Mouse (Mus musculus): Measurements from ENCODE around the gene Ctla4.

The Ctla4 gene

GRCm38 (mm10) chr1:60866043-60866442, 20.8 kb upstream of the Ctla4 start:
- DNase-seq, result no peak

DNA sequence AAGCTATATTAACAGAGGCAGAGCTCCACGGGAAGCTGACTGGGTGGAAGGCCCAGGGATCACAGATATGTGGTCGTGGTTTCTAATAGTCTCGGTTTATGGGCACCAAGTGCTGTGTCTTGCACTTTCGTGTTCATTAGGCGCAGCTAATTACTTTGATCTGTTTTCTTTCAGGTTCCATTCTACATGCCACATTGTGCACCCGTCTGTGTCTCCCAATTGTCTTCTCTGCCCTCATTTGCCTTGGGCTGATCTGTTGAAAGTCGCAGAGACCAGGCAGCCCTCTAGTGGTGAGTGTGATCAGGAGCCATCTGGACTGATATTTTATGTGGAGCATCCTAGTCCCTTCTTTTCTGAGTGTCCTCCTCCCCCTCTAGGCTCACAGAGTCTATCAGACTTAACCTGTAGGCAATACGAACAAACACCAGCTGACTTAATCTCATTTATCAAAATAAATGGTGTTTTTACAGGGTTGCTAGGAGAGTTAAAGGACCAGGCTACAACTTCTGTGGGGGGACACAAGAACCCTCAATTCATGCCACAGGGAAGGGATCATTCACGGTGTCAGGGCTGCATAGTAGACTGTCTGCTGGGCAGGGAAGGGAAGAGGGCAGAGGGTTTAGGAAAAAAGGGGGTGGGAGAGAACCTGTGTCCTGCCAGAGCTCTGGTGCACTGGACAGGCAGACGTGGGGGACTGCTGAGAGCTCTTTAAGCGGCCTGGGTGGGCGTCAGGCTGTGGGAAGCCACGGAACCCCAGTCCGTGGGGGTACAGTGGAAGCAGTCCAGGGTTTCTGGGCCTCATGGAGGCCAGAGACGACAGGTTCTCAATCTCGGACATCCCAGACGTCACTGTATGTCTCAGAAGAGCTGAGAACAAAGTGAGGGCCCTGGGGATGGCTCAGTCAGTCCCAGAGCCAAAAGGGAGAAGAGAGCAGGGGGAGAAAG, 18.2 kb upstream of the Ctla4 start:
- peak; percentile 62 to 64 for DNase-seq

DNA sequence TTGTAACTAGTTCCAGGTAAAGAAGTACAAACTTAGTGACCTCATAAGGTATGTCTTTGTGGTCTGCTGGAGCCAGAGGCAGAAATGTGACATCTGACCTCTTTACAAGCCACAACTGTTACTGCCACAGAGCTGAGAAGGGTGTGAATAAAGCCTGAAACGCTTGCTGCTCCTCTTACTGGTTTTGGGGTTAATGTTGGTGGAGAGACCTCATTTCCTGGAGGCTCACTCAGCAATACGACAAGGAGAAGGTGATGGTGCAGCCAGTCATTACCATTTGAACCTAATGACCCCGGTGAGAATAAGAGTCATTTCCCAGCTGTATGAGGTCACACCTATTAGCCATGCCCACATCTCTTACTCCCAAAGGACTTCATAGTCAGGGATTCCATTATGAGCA, 11.5 kb upstream of the Ctla4 start:
- no peak for DNase-seq

DNA sequence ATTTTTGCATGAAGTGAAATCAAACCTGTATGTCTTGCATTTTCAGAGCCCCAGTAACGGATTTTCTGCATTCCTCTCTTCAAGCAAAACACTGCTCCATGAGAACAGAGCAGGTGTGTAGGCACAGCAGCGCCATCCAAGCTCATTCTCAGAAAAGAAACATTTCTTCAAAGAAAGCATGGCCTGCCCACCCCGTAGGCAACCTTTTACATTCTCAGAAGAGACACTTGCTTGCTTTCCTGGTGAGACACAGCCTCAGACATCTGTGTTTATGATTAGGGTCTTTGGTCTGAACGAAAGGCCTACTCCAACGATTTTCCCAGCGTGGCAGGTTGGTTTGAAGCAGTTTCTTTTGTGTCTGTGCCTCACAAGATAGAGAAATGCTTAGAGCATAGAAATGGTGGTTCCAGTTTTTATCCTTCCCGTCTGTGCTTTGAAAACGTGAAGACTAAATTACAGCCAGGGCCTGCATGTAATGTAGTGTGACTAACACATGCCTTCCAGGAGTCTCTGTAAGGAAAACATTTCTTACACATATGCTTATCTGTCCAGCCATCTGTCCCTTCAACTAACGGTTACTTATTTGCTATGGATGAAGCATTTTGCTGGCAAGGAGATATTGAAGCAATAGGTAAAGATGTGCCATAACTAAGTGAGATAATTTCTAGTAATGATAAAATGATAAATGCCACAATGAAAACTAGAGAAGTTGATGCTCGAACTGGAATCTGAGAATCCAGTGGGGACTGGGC, 6.5 kb upstream of the Ctla4 start:
- DNase-seq, result no peak

DNA sequence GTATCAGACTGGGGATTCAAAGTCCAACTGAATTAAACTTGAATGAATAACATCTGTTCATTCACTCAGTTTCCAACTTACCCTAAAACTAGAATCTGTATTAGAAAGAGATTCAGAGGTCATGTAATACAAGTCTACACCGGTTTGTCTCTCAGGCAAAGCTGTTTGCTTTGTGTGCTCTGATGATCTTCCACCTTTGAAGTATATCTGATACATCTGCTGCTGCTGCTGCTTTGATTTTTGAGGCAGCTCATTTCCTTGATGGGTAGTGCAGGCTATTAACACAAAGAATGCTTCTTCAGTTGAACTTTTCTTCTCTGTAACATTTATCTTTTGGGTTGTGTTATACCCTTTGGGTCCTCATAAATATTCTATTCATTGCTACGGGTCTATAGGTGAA, 4.0 kb upstream of the Ctla4 start:
- DNase-seq, result no peak

- DNase-seq, result no peak
Measured at GRCm38 (mm10) chr1:60883279-60883678, 3.5 kb upstream of the Ctla4 start.

DNA sequence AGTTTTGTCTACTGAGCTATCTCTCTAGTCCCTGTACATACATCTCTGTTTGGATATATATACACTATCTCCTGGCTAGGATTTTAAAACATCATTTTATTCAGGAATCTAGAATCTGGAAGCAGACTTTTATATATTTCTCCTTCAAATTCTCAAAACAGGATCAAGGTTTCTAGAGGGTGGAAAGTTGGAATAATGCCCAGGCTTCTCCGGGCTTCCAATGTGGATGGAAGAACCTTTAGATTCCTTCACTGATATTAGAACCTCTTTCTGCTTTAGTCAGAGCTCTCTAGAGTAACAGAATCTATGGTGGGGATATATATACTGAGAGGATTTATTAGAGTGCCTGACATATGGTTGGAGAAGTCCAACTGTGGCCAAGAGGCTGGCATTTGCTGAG, 2.2 kb upstream of the Ctla4 start:
- DNase-seq, result no peak

- no peak for DNase-seq
Measured at GRCm38 (mm10) chr1:60898127-60898932, 11.5 kb downstream of the Ctla4 start.

- DNase-seq, result no peak
Measured at GRCm38 (mm10) chr1:60898933-60899210, 12.1 kb downstream of the Ctla4 start.

- no peak for DNase-seq
Measured at GRCm38 (mm10) chr1:60899244-60899643, 12.4 kb downstream of the Ctla4 start.

DNA sequence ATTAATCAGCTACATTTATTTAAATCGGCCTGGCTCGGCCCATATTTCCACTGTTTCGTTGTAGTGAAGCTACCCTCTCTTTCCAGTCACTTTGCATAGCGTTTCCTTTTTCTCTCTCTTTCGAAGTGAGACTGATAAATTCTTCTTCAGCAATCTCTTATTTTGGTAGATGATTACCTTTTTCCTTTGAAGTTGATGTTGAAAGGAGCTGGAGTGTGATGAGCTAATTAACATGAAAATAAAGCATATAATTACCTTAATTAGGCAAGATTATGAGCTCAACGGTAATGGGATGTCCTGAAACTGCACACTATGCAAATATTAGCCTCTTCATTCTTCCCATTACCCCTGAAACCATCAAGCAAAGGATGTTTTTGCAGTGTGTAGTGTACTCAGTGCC, 15.7 kb downstream of the Ctla4 start:
- no peak for DNase-seq

DNA sequence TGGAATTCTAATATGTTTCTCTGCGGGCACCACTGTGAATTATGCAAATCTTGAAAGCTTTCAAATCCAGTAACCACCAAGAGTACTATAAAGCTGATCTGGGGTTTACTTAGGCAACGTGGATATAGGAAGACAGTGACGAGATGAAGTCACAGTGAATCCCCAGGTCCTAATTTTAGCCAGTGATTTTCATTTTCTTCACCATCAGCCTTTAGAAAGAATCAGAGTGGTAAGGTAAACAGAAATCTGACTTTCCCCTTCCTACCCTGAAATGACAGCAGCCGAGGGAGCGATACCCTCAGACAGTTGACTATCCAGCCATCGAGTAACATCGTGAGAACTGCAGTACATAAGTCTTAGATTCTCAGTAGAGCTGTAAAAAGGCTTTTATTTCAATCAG, 16.3 kb downstream of the Ctla4 start:
- no peak for DNase-seq

DNA sequence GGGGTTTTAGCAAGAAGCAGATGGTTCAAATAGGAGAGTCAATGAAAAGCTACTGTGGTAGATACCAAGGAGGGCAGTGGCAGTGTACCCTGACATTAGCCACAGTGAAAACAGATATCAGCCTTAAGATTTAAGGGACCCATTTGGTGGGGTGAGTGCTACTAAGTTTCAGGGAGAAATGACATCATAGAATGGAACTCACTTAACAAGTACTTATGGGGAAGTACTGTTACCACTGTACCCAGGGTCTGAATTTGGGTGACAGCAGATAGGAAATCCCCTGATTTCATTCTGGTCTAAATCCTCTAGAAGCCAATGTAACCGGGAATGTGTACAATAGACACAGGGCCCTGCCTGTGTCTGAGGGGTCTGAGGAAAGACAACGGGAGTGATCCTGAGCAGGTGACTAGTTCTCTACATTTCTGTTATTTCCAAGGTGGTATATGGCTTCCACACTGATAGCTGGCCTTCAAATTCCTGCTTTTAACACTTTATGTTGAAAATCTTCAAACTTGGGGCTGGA, 17.7 kb downstream of the Ctla4 start:
- no peak for DNase-seq

DNA sequence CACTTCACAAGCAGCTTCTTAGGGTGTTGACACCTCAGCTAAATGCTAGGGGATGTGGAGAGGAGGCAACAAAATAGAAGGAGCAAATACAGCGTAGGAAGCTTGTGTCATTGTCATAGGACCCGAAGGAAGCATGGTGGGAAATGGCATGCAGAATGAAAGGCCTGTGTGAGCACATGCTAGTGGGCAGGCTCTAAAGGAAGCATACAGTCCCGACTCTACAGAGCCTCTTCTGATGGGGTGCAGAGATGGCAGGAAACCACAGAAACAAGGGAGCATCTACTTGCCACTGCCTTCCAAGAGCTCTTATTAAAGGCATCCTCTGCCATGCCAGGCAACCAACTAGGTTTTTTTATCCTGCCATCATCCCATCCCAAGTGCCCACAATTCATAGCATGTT, 20.7 kb downstream of the Ctla4 start:
- no peak for DNase-seq

- no peak for DNase-seq
Measured at GRCm38 (mm10) chr1:60908751-60909161, 22.0 kb downstream of the Ctla4 start.

DNA sequence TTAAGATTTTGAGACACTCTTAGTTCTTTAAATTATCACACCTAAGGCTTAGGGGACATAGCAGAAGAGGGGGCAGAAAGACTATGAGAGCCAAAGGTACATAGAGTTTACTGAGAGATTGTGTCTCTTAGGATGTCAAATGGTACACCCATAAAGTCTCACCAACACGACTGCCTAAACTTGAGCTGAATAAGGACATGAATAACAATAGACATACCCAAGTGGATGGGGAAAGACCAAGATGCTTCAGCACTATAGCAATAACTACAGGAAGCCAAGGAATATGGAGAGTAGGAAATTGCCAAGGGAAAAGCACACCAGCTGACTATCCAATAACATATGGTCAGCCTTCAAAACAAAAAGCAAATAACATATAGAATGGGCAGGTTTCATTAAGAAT, 22.9 kb downstream of the Ctla4 start:
- no peak for DNase-seq

- DNase-seq, result no peak
Measured at GRCm38 (mm10) chr1:60910796-60911195, 24.0 kb downstream of the Ctla4 start.

GRCm38 (mm10) chr1:60911631-60912030, 24.8 kb downstream of the Ctla4 start:
- no peak for DNase-seq

GRCm38 (mm10) chr1:60913305-60913704, 26.5 kb downstream of the Ctla4 start:
- no peak for DNase-seq

GRCm38 (mm10) chr1:60916281-60916781, 29.5 kb downstream of the Ctla4 start:
- DNase-seq, result peak; percentile 62 to 68

DNA sequence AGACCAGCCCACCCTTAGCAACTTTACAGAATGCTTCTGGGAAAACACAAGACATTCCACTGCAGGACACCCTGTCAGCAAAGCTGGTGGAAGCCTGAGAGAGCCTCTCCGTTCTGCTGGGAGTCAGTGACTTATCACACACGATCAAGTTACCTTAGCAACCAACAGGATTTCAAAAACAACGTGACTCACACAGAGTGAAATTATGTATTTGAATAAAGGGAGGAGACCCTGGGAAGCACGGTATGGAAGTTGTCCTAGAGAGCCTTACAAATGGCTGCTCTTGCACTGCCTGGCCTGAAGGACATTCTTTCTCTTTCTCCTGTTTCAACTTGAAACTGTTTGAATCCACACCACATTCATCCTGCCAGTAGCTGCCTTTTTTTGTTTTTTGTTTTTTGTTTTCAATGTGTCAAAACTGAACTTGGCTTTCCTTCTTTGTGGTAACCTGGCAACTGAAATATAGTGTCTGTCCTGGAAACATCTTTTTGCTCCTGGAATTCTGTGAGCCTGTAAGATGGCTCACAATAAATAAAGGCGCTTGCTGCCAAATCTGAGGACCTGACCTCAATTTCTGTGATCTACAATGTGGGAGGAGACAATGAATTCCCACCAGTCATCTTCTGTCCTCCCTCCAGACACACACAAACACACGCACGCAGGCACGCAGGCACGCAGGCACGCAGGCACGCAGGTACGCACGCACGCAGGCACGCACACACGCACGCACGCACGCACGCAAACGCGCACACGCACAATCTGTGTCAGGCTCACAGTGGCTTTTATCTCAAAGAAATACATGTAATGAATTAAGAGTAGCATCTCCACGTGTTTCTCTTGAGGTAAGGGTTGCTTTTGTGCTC, 33.9 kb downstream of the Ctla4 start:
- no peak for DNase-seq

DNA sequence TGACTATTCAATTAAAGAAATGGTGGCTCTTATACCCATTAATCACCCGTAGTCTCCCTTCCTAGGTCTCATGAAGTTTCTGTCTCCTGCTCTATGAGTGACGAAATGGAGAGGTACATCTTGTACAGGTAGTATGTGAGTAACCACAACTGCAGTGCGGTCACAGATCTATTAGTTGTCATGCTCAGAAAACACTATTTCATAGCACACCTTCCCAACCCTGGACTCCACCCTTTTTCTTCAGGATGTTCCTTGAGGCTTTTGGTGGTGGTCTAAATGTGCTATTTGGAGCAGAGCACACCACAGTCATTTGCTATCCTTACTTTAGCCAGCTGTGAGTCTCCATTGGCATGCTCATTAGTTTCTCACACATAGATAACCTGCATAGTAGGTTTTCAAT, 42.2 kb downstream of the Ctla4 start:
- DNase-seq, result no peak
